Mouse (Mus musculus) stomach, embryonic 15.5 days (tissue): Measurements from ENCODE around the gene Cpeb3. TPM values are rescaled to one million over a fixed set of nuclear protein-coding genes. Genes with fewer than 3 reads are reported as not detected.
"Not testable (repeated sequence)": the region's sequence is repeated elsewhere in the genome, so short reads cannot be mapped to it uniquely, and the experiment has no call there.

Source experiments
- ATAC-seq: fragments of 200-750 bp; cut with Nextera tagmentation; 2 replicates; pipeline ENCODE4 v1.8.0; 2017; ENCODE audit warnings: low read depth, moderate number of reproducible peaks, moderate TSS enrichment; ENCODE audit not compliant: insufficient read depth, low FRiP score
- H3K27ac ChIP-seq: fragments of 300-500 bp; sonication (generic); 2 replicates; pipeline ENCODE4 v1.5.1; 2015; ENCODE audit warnings: mild to moderate bottlenecking, inconsistent platforms
- H3K27me3 ChIP-seq: fragments of 300-500 bp; sonication (generic); replicated peaks from 2 replicates; pipeline ENCODE4 v1.6.1; 2015; ENCODE audit warnings: inconsistent platforms
- H3K36me3 ChIP-seq: fragments of 300-500 bp; sonication (generic); 2 replicates; pipeline ENCODE4 v1.6.1; 2015; ENCODE audit warnings: inconsistent platforms
- H3K4me1 ChIP-seq: fragments of 300-500 bp; sonication (generic); 2 replicates; pipeline ENCODE4 v1.6.1; 2015; ENCODE audit warnings: inconsistent platforms
- H3K4me2 ChIP-seq: fragments of 300-500 bp; sonication (generic); 2 replicates; pipeline ENCODE4 v1.6.1; 2015; ENCODE audit warnings: mild to moderate bottlenecking, inconsistent platforms
- H3K4me3 ChIP-seq: fragments of 300-500 bp; sonication (generic); replicated peaks from 2 replicates; pipeline ENCODE4 v1.5.1; 2015; ENCODE audit warnings: inconsistent platforms
- H3K9ac ChIP-seq: fragments of 300-500 bp; sonication (generic); 2 replicates; pipeline ENCODE4 v1.6.1; 2015; ENCODE audit warnings: inconsistent platforms
- H3K9me3 ChIP-seq: fragments of 300-500 bp; sonication (generic); 2 replicates; pipeline ENCODE4 v1.6.1; 2016; ENCODE audit warnings: inconsistent platforms
- WGBS: fragments of 180-500 bp; shearing (Covaris S2); methylation state at CpG from one replicate; pipeline ENCODE4 v1.1.7; 2015; 5-methylcytosine and 5-hydroxymethylcytosine counted together
- polyA plus RNA-seq: library from polyadenylated mRNA; unstranded; fragments of >200 nt; fragmentation: Nextera tagmentation; extraction: Ambion mirVana; gene quantifications from 2 replicates; pipeline ENCODE4 v1.2.1, GENCODE M21; 2015

The Cpeb3 gene
- polyA plus RNA-seq, 1 experiment from 2014 or later: 1.3 TPM

- ATAC-seq: peak; percentile 60; the same call in 1 of the 2 replicates
- 86% methylated on average over 2 of the region's 2 CpGs for WGBS
- H3K36me3 ChIP-seq: no peaks in the 10 kb centered on the region
- H3K4me1 ChIP-seq: no peaks in the 10 kb centered on the region
- H3K4me2 ChIP-seq: no peak overlapping the region
- no peak overlapping the region for H3K4me3 ChIP-seq
- no peak overlapping the region for H3K27ac ChIP-seq
- no peaks in the 10 kb centered on the region for H3K27me3 ChIP-seq
- no peak overlapping the region for H3K9ac ChIP-seq
- H3K9me3 ChIP-seq: no peaks in the 10 kb centered on the region
These were observed 107.7 kb downstream of the Cpeb3 start for GRCm38 (mm10) chr19:37100689-37101088.

- Histone ChIP-seq H3K36me3 (no peaks in the 10 kb centered on the region), H3K9me3 (no peaks in the 10 kb centered on the region), H3K9ac (no peak overlapping the region), H3K4me2 (no peak overlapping the region), H3K27ac (no peak overlapping the region), H3K27me3 (no peaks in the 10 kb centered on the region), H3K4me1 (no peaks in the 10 kb centered on the region), H3K4me3 (no peak overlapping the region)
- 70% methylated on average over 4 of the region's 4 CpGs for WGBS
- no peak for ATAC-seq
These were observed 112.6 kb downstream of the Cpeb3 start for GRCm38 (mm10) chr19:37095666-37096330.

GRCm38 (mm10) chr19:37093181-37093580, 115.2 kb downstream of the Cpeb3 start:
- no peak for ATAC-seq
- H3K27ac ChIP-seq: no peak overlapping the region
- no peaks in the 10 kb centered on the region for H3K36me3 ChIP-seq
- no peaks in the 10 kb centered on the region for H3K4me1 ChIP-seq
- H3K27me3 ChIP-seq: no peaks in the 10 kb centered on the region
- H3K9ac ChIP-seq: no peak overlapping the region
- H3K4me3 ChIP-seq: no peak overlapping the region
- WGBS: 79% methylated on average over 3 of the region's 3 CpGs
- no peak overlapping the region for H3K4me2 ChIP-seq
- H3K9me3 ChIP-seq: no peaks in the 10 kb centered on the region

- no peak overlapping the region for H3K27ac ChIP-seq
- no peak overlapping the region for H3K4me2 ChIP-seq
- no peak overlapping the region for H3K9ac ChIP-seq
- H3K4me1 ChIP-seq: no peaks in the 10 kb centered on the region
- H3K4me3 ChIP-seq: no peak overlapping the region
- 53% methylated on average over 8 of the region's 8 CpGs for WGBS
- ATAC-seq: no peak
- H3K9me3 ChIP-seq: no peaks in the 10 kb centered on the region
- no peaks in the 10 kb centered on the region for H3K27me3 ChIP-seq
- H3K36me3 ChIP-seq: no peaks in the 10 kb centered on the region
These were observed 118.0 kb downstream of the Cpeb3 start for GRCm38 (mm10) chr19:37090146-37091061.

GRCm38 (mm10) chr19:37088043-37088748, 120.2 kb downstream of the Cpeb3 start:
- no peak overlapping the region for H3K27ac ChIP-seq
- no peak overlapping the region for H3K4me3 ChIP-seq
- H3K4me1 ChIP-seq: no peaks in the 10 kb centered on the region
- WGBS: 84% methylated on average over 8 of the region's 8 CpGs
- no peak overlapping the region for H3K4me2 ChIP-seq
- H3K27me3 ChIP-seq: no peaks in the 10 kb centered on the region
- no peak for ATAC-seq
- no peak overlapping the region for H3K9ac ChIP-seq
- no peaks in the 10 kb centered on the region for H3K9me3 ChIP-seq
- H3K36me3 ChIP-seq: no peaks in the 10 kb centered on the region

- H3K27me3 ChIP-seq: no peaks in the 10 kb centered on the region
- H3K9me3 ChIP-seq: no peaks in the 10 kb centered on the region
- no peaks in the 10 kb centered on the region for H3K4me1 ChIP-seq
- no peak overlapping the region for H3K27ac ChIP-seq
- H3K36me3 ChIP-seq: no peaks in the 10 kb centered on the region
- no peak for ATAC-seq
- H3K4me2 ChIP-seq: no peak overlapping the region
- 73% methylated on average over 3 of the region's 3 CpGs for WGBS
- H3K9ac ChIP-seq: no peak overlapping the region
- H3K4me3 ChIP-seq: no peak overlapping the region
These were observed 123.9 kb downstream of the Cpeb3 start for GRCm38 (mm10) chr19:37084546-37084945.

GRCm38 (mm10) chr19:37081467-37081866, 126.9 kb downstream of the Cpeb3 start:
- Histone ChIP-seq H3K4me1 (no peaks in the 10 kb centered on the region), H3K9me3 (no peaks in the 10 kb centered on the region), H3K4me2 (no peak overlapping the region), H3K36me3 (no peaks in the 10 kb centered on the region), H3K9ac (no peak overlapping the region), H3K27me3 (no peaks in the 10 kb centered on the region), H3K27ac (no peak overlapping the region), H3K4me3 (no peak overlapping the region)
- 60% methylated on average over 6 of the region's 6 CpGs for WGBS
- ATAC-seq: no peak

- no peak for ATAC-seq
- Histone ChIP-seq H3K4me1 (no peaks in the 10 kb centered on the region), H3K27me3 (no peaks in the 10 kb centered on the region), H3K36me3 (no peaks in the 10 kb centered on the region), H3K4me2 (no peak overlapping the region), H3K9ac (no peak overlapping the region), H3K4me3 (no peak overlapping the region), H3K27ac (no peak overlapping the region), H3K9me3 (no peaks in the 10 kb centered on the region)
- 75% methylated on average over 6 of the region's 6 CpGs for WGBS
These were observed 129.2 kb downstream of the Cpeb3 start for GRCm38 (mm10) chr19:37079151-37079550.

GRCm38 (mm10) chr19:37078571-37078970, 129.8 kb downstream of the Cpeb3 start:
- no peak for ATAC-seq
- Histone ChIP-seq H3K36me3 (no peaks in the 10 kb centered on the region), H3K4me3 (no peak overlapping the region), H3K4me1 (no peaks in the 10 kb centered on the region), H3K9ac (no peak overlapping the region), H3K27me3 (no peaks in the 10 kb centered on the region), H3K27ac (no peak overlapping the region), H3K9me3 (no peaks in the 10 kb centered on the region), H3K4me2 (no peak overlapping the region)
- 82% methylated on average over 1 of the region's 1 CpGs for WGBS

GRCm38 (mm10) chr19:37078064-37078463, 130.3 kb downstream of the Cpeb3 start:
- Histone ChIP-seq H3K36me3 (no peaks in the 10 kb centered on the region), H3K4me1 (no peaks in the 10 kb centered on the region), H3K27me3 (no peaks in the 10 kb centered on the region), H3K27ac (no peak overlapping the region), H3K9ac (no peak overlapping the region), H3K4me3 (no peak overlapping the region), H3K9me3 (no peaks in the 10 kb centered on the region), H3K4me2 (no peak overlapping the region)
- 0 out of 2 replicates have a peak, but pooled peaks have one; percentile 18 for ATAC-seq
- 36% methylated on average over 4 of the region's 4 CpGs for WGBS

- H3K9me3 ChIP-seq, ATAC-seq, H3K4me2 ChIP-seq, H3K4me3 ChIP-seq, H3K27me3 ChIP-seq, H3K4me1 ChIP-seq, H3K27ac ChIP-seq, H3K9ac ChIP-seq, H3K36me3 ChIP-seq: not testable (repeated sequence)
- 83% methylated on average over 4 of the region's 4 CpGs for WGBS
These were observed 131.1 kb downstream of the Cpeb3 start for GRCm38 (mm10) chr19:37077258-37077657.

GRCm38 (mm10) chr19:37076646-37077045, 131.8 kb downstream of the Cpeb3 start:
- H3K27ac ChIP-seq: no peak overlapping the region
- WGBS: 76% methylated on average over 4 of the region's 4 CpGs
- no peaks in the 10 kb centered on the region for H3K9me3 ChIP-seq
- H3K4me2 ChIP-seq: no peak overlapping the region
- H3K4me1 ChIP-seq: no peaks in the 10 kb centered on the region
- no peak overlapping the region for H3K4me3 ChIP-seq
- ATAC-seq: no peak
- no peak overlapping the region for H3K9ac ChIP-seq
- H3K27me3 ChIP-seq: no peaks in the 10 kb centered on the region
- no peaks in the 10 kb centered on the region for H3K36me3 ChIP-seq
